Mouse (Mus musculus) left cerebral cortex, adult 2 months (tissue): Measurements from ENCODE around the gene Iqschfp. TPM values are rescaled to one million over a fixed set of nuclear protein-coding genes. Genes with fewer than 3 reads are reported as not detected.

ENCODE experiments used
- DNase-seq, 2 experiments: peaks; one replicate each; pipeline ENCODE4 v3.0.0; 2021 to 2022; ENCODE audit warnings: low spot score in 2 of 2, mixed read lengths in 1 of 2; ENCODE audit errors: extremely low spot score in 1 of 2
- H3K27ac ChIP-seq: fragments of 200-600 bp; 2 replicates; pipeline ENCODE4 v1.8.1; 2022
- H3K4me3 ChIP-seq: fragments of 200-600 bp; 2 replicates; pipeline ENCODE4 v1.8.1; 2022
- CTCF ChIP-seq: fragments of 200-600 bp; IDR thresholded peaks from 2 replicates; pipeline ENCODE4 v1.8.1; 2022; ENCODE audit warnings: antibody characterized with exemption, mild to moderate bottlenecking, moderate library complexity
- intact Hi-C: fragments of 180-260 bp; cut with DNase I; formaldehyde crosslinking; loops from one replicate; pipeline ENCODE4 v1.15.1; 2025
- total RNA-seq, 2 experiments: library from RNA; stranded (reverse); gene quantifications; 2 replicates each; pipeline ENCODE4 v1.2.3; 2021

Iqschfp gene
- total RNA-seq, 2 experiments from 2014 or later = 8.4 to 12.6 TPM

- intact Hi-C loops = loop anchor here (5.0 kb wide), 1 partner anchor 77 kb away; no protein-coding TSS in a partner anchor
- DNase-seq = no peak
- no peak for TF ChIP-seq CTCF
- Histone ChIP-seq H3K4me3 (no peak overlapping the region), H3K27ac (no peak overlapping the region)
These were observed 68.1 kb downstream of the Iqschfp start for GRCm38 (mm10) chr3:67960133-67960532.

GRCm38 (mm10) chr3:67960727-67961126, 68.7 kb downstream of the Iqschfp start:
- TF ChIP-seq CTCF = no peak
- Histone ChIP-seq H3K4me3 (no peak overlapping the region), H3K27ac (no peak overlapping the region)
- DNase-seq = no peak
- intact Hi-C loops = loop anchor here (5.0 kb wide), 1 partner anchor 77 kb away; no protein-coding TSS in a partner anchor

- H3K4me3 ChIP-seq = no peak overlapping the region
- TF ChIP-seq CTCF = no peak
- intact Hi-C loops = loop anchor here (5.0 kb wide), 1 partner anchor 75 kb away; no protein-coding TSS in a partner anchor
- DNase-seq = no peak
- no peak overlapping the region for H3K27ac ChIP-seq
These were observed 70.1 kb downstream of the Iqschfp start for GRCm38 (mm10) chr3:67961934-67962639.

- H3K27ac ChIP-seq = no peak overlapping the region
- no peak for TF ChIP-seq CTCF
- DNase-seq = no peak
These were observed 82.4 kb downstream of the Iqschfp start for GRCm38 (mm10) chr3:67974340-67974998.

GRCm38 (mm10) chr3:67980006-67980405, 88.0 kb downstream of the Iqschfp start:
- intact Hi-C loops = no loop called here
- DNase-seq = no peak
- Histone ChIP-seq H3K27ac (no peak overlapping the region), H3K4me3 (no peak overlapping the region)
- TF ChIP-seq CTCF = no peak; the same call in 1 of the 2 replicates

More at GRCm38 (mm10) chr3:67974340-67974998, 82.4 kb downstream of the Iqschfp start:
- no peak overlapping the region for H3K4me3 ChIP-seq
- intact Hi-C loops = no loop called here

- no peak overlapping the region for H3K4me3 ChIP-seq
- TF ChIP-seq CTCF = no peak
- DNase-seq = no peak
- no peak overlapping the region for H3K27ac ChIP-seq
- intact Hi-C loops = no loop called here
These were observed 91.3 kb downstream of the Iqschfp start for GRCm38 (mm10) chr3:67983329-67983728.

GRCm38 (mm10) chr3:68002415-68002814, 110.4 kb downstream of the Iqschfp start:
- no peak for TF ChIP-seq CTCF
- intact Hi-C loops = no loop called here
- Histone ChIP-seq H3K27ac (no peak overlapping the region), H3K4me3 (no peak overlapping the region)
- DNase-seq = no peak

GRCm38 (mm10) chr3:68012342-68012741, 120.3 kb downstream of the Iqschfp start:
- Histone ChIP-seq H3K27ac (no peak overlapping the region), H3K4me3 (no peak overlapping the region)
- TF ChIP-seq CTCF = no peak
- DNase-seq = no peak
- intact Hi-C loops = no loop called here

- Histone ChIP-seq H3K27ac (no peak overlapping the region), H3K4me3 (no peak overlapping the region)
- intact Hi-C loops = no loop called here
- DNase-seq = no peak
- TF ChIP-seq CTCF = no peak
These were observed 123.8 kb downstream of the Iqschfp start for GRCm38 (mm10) chr3:68015786-68016185.

GRCm38 (mm10) chr3:68019401-68019800, 127.4 kb downstream of the Iqschfp start:
- no peak for TF ChIP-seq CTCF
- DNase-seq = no peak

GRCm38 (mm10) chr3:68036097-68036496, 144.1 kb downstream of the Iqschfp start:
- Histone ChIP-seq H3K4me3 (no peak overlapping the region), H3K27ac (no peak overlapping the region)
- intact Hi-C loops = loop anchor here (5.0 kb wide), 1 partner anchor 74 kb away; no protein-coding TSS in a partner anchor
- no peak for TF ChIP-seq CTCF
- no peak for DNase-seq

More at GRCm38 (mm10) chr3:68019401-68019800, 127.4 kb downstream of the Iqschfp start:
- intact Hi-C loops = no loop called here
- Histone ChIP-seq H3K27ac (no peak overlapping the region), H3K4me3 (no peak overlapping the region)

- DNase-seq = no peak
- intact Hi-C loops = loop anchor here (5.0 kb wide), 1 partner anchor 151 kb away; the partner anchor contains the start of genes Iqcj and Iqschfp
- Histone ChIP-seq H3K4me3 (no peak overlapping the region), H3K27ac (no peak overlapping the region)
- no peak for TF ChIP-seq CTCF
These were observed 150.9 kb downstream of the Iqschfp start for GRCm38 (mm10) chr3:68042951-68043350.
